Mouse (Mus musculus): ENCODE results near the gene Auts2.

Auts2 gene

GRCm38 (mm10) chr5:132268351-132268967 lies 274.7 kb downstream of the Auts2 start:
- DNase-seq (ENCODE audit: low spot score in 2 of 2), result no peak

- DNase-seq (ENCODE audit: low spot score in 2 of 2), result no peak
Observed at GRCm38 (mm10) chr5:132265015-132265414, 278.1 kb downstream of the Auts2 start.

GRCm38 (mm10) chr5:132261750-132262149 lies 281.4 kb downstream of the Auts2 start:
- no peak for DNase-seq (ENCODE audit: low spot score in 2 of 2)

- DNase-seq (ENCODE audit: low spot score in 2 of 2), result no peak
Observed at GRCm38 (mm10) chr5:132258882-132259281, 284.3 kb downstream of the Auts2 start.

GRCm38 (mm10) chr5:132255579-132255978 lies 287.6 kb downstream of the Auts2 start:
- no peak for DNase-seq (ENCODE audit: low spot score in 2 of 2)

GRCm38 (mm10) chr5:132249523-132249922 lies 293.6 kb downstream of the Auts2 start:
- peak; percentile 54 to 74 for DNase-seq (ENCODE audit: low spot score in 2 of 2)

GRCm38 (mm10) chr5:132248069-132248468 lies 295.1 kb downstream of the Auts2 start:
- no peak for DNase-seq (ENCODE audit: low spot score in 2 of 2)

- DNase-seq (ENCODE audit: low spot score in 2 of 2), result no peak
Observed at GRCm38 (mm10) chr5:132235460-132235859, 307.7 kb downstream of the Auts2 start.

- no peak for DNase-seq (ENCODE audit: low spot score in 2 of 2)
Observed at GRCm38 (mm10) chr5:132234471-132234870, 308.7 kb downstream of the Auts2 start.

GRCm38 (mm10) chr5:132231280-132232047 lies 311.7 kb downstream of the Auts2 start:
- DNase-seq (ENCODE audit: low spot score in 2 of 2), result peak; percentile 47 to 74

- DNase-seq (ENCODE audit: low spot score in 2 of 2), result peak; percentile 64 to 79
Observed at GRCm38 (mm10) chr5:132229644-132230357, 313.3 kb downstream of the Auts2 start.

GRCm38 (mm10) chr5:132229023-132229422 lies 314.1 kb downstream of the Auts2 start:
- no peak for DNase-seq (ENCODE audit: low spot score in 2 of 2)

GRCm38 (mm10) chr5:132220376-132220930 lies 322.7 kb downstream of the Auts2 start:
- DNase-seq (ENCODE audit: low spot score in 2 of 2), result no peak

GRCm38 (mm10) chr5:132216143-132216542 lies 327.0 kb downstream of the Auts2 start:
- DNase-seq (ENCODE audit: low spot score in 2 of 2), result no peak

GRCm38 (mm10) chr5:132212446-132212845 lies 330.7 kb downstream of the Auts2 start:
- DNase-seq (ENCODE audit: low spot score in 2 of 2), result no peak

GRCm38 (mm10) chr5:132209694-132210093 lies 333.4 kb downstream of the Auts2 start:
- DNase-seq (ENCODE audit: low spot score in 2 of 2), result no peak

GRCm38 (mm10) chr5:132206220-132206619 lies 336.9 kb downstream of the Auts2 start:
- DNase-seq (ENCODE audit: low spot score in 2 of 2), result no peak

- no peak for DNase-seq (ENCODE audit: low spot score in 2 of 2)
Observed at GRCm38 (mm10) chr5:132203846-132204245, 339.3 kb downstream of the Auts2 start.

- no peak for DNase-seq (ENCODE audit: low spot score in 2 of 2)
Observed at GRCm38 (mm10) chr5:132201077-132201645, 342.0 kb downstream of the Auts2 start.

GRCm38 (mm10) chr5:132200595-132200994 lies 342.5 kb downstream of the Auts2 start:
- DNase-seq (ENCODE audit: low spot score in 2 of 2), result no peak

- DNase-seq (ENCODE audit: low spot score in 2 of 2), result no peak
Observed at GRCm38 (mm10) chr5:132195048-132195533, 348.1 kb downstream of the Auts2 start.

- DNase-seq (ENCODE audit: low spot score in 2 of 2), result no peak
Observed at GRCm38 (mm10) chr5:132190190-132190589, 353.0 kb downstream of the Auts2 start.

Data from frontal cortex, postnatal 10 days (tissue).